Mouse (Mus musculus) limb, embryonic 14.5 days (tissue): ENCODE results near the gene Atrnl1. TPM values are rescaled to one million over a fixed set of nuclear protein-coding genes. Genes with fewer than 3 reads are reported as not detected.

Experiments
- ATAC-seq: fragments of 200-750 bp; cut with Nextera tagmentation; 2 replicates; pipeline ENCODE4 v1.8.0; 2017; ENCODE audit warnings: low read depth, moderate number of reproducible peaks, moderate TSS enrichment; ENCODE audit not compliant: low FRiP score
- DNase-seq: peaks from one replicate; pipeline ENCODE4 v3.0.0-alpha.2; 2015; ENCODE audit warnings: low spot score
- H3K27ac ChIP-seq: fragments of 300-500 bp; sonication (generic); replicated peaks from 2 replicates; pipeline ENCODE4 v1.5.1; 2014; ENCODE audit warnings: low read depth, mild to moderate bottlenecking, low read length, moderate library complexity, mixed read lengths
- H3K27me3 ChIP-seq: fragments of 300-500 bp; sonication (generic); 2 replicates; pipeline ENCODE4 v1.6.1; 2014; ENCODE audit warnings: low read length, mixed read lengths; ENCODE audit not compliant: control insufficient read depth, insufficient read depth
- H3K36me3 ChIP-seq: fragments of 300-500 bp; sonication (generic); 2 replicates; pipeline ENCODE4 v1.6.1; 2014; ENCODE audit warnings: mild to moderate bottlenecking, low read length, moderate library complexity, mixed read lengths; ENCODE audit not compliant: control insufficient read depth, insufficient read depth
- H3K4me1 ChIP-seq: fragments of 300-500 bp; sonication (generic); 2 replicates; pipeline ENCODE4 v1.6.1; 2014; ENCODE audit warnings: antibody characterized with exemption, low read length, mixed read lengths; ENCODE audit not compliant: control insufficient read depth, insufficient read depth
- H3K4me2 ChIP-seq: fragments of 300-500 bp; sonication (generic); replicated peaks from 2 replicates; pipeline ENCODE4 v1.6.1; 2014; ENCODE audit warnings: low read depth, mild to moderate bottlenecking, low read length, moderate library complexity; ENCODE audit not compliant: severe bottlenecking
- H3K4me3 ChIP-seq: fragments of 300-500 bp; sonication (generic); replicated peaks from 2 replicates; pipeline ENCODE4 v1.5.1; 2014; ENCODE audit warnings: low read length
- H3K9ac ChIP-seq: fragments of 300-500 bp; sonication (generic); 2 replicates; pipeline ENCODE4 v1.6.1; 2014; ENCODE audit warnings: mild to moderate bottlenecking, low read depth, low read length, moderate library complexity; ENCODE audit not compliant: severe bottlenecking
- H3K9me3 ChIP-seq: fragments of 300-500 bp; sonication (generic); 2 replicates; pipeline ENCODE4 v1.6.1; 2016; ENCODE audit warnings: low read length; ENCODE audit not compliant: control insufficient read depth
- POLR2A ChIP-seq: fragments of 200-500 bp; IDR thresholded peaks from 2 replicates; pipeline ENCODE4 v1.8.0; 2012; ENCODE audit warnings: inconsistent platforms, mild to moderate bottlenecking, moderate library complexity, borderline replicate concordance; ENCODE audit not compliant: insufficient read depth, insufficient read length; ENCODE audit errors: extremely low read depth
- WGBS: fragments of 180-500 bp; shearing (Covaris S2); extraction: QIAGEN DNeasy Blood & Tissue Kit; methylation state at CpG from one replicate; pipeline ENCODE4 v1.1.7; 2014; 5-methylcytosine and 5-hydroxymethylcytosine counted together
- polyA plus RNA-seq, 2 experiments: library from polyadenylated mRNA; depleted of rRNA in 1 of 2; stranded (reverse) in 1 of 2; unstranded in 1 of 2; fragments of >200 nt; fragmentation: Nextera tagmentation in 1 of 2; extraction: Ambion mirVana in 1 of 2; gene quantifications; 2 replicates each; pipeline versions ENCODE4 v1.2.1 to v1.2.3; 2012 to 2014

Atrnl1 gene
- polyA plus RNA-seq, 2 experiments = 7.7 to 19.9 TPM

GRCm38 (mm10) chr19:57648202-57648943 is 37.5 kb downstream of the Atrnl1 start:
- DNase-seq = no peak
- H3K27ac ChIP-seq = no peak overlapping the region
- H3K4me3 ChIP-seq = no peak overlapping the region
- H3K9ac ChIP-seq = no peak overlapping the region
- H3K9me3 ChIP-seq = 0 out of 2 replicates have a peak, but pooled peaks cover 4% of the 10 kb centered on the region
- H3K4me1 ChIP-seq = no peaks in the 10 kb centered on the region
- H3K36me3 ChIP-seq = peaks cover 12% of the 10 kb centered on the region; the same call in 1 of the 2 replicates
- no peak overlapping the region for H3K4me2 ChIP-seq
- TF ChIP-seq POLR2A = no peak
- 92% methylated on average over 14 of the region's 14 CpGs for WGBS
- no peak for ATAC-seq
- H3K27me3 ChIP-seq = no peaks in the 10 kb centered on the region

DNA sequence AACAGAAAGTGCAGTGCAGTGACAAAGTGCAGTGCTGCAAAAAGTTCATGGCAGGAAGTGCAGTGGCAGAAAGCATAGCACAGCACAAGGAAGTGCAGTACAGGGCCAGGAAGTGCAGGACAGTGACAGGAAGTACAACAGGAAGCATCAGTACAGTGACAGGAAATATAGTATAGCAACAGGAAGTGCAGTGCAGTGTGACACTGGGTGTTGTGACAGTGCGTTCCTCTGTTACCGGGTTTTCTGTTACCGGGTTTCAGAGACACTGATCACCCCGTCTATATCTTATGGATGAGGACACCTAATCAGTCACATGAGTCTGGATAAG is 38.1 kb downstream of the Atrnl1 start:
- no peak for DNase-seq
- Histone ChIP-seq H3K9me3 (0 out of 2 replicates have a peak, but pooled peaks cover 4% of the 10 kb centered on the region), H3K9ac (no peak overlapping the region), H3K27ac (no peak overlapping the region), H3K27me3 (no peaks in the 10 kb centered on the region), H3K4me2 (no peak overlapping the region), H3K36me3 (peaks cover 14% of the 10 kb centered on the region; the same call in 1 of the 2 replicates), H3K4me1 (no peaks in the 10 kb centered on the region), H3K4me3 (no peak overlapping the region)
- WGBS = 95% methylated on average over 4 of the region's 4 CpGs
- TF ChIP-seq POLR2A = no peak
- no peak for ATAC-seq

- no peak for TF ChIP-seq POLR2A
- H3K27ac ChIP-seq = no peak overlapping the region
- 60% methylated on average over 2 of the region's 2 CpGs for WGBS
- DNase-seq (peak; percentile 78), ATAC-seq (no peak)
- no peak overlapping the region for H3K9ac ChIP-seq
- H3K4me1 ChIP-seq = no peaks in the 10 kb centered on the region
- no peaks in the 10 kb centered on the region for H3K27me3 ChIP-seq
- no peak overlapping the region for H3K4me3 ChIP-seq
- H3K9me3 ChIP-seq = no peaks in the 10 kb centered on the region
- no peak overlapping the region for H3K4me2 ChIP-seq
- H3K36me3 ChIP-seq = peaks cover 42% of the 10 kb centered on the region
Measured at GRCm38 (mm10) chr19:57655083-57655482, 44.2 kb downstream of the Atrnl1 start.

GRCm38 (mm10) chr19:57655491-57655890 is 44.7 kb downstream of the Atrnl1 start:
- Histone ChIP-seq H3K27me3 (no peaks in the 10 kb centered on the region), H3K9me3 (no peaks in the 10 kb centered on the region), H3K4me3 (no peak overlapping the region), H3K9ac (no peak overlapping the region), H3K4me2 (no peak overlapping the region), H3K4me1 (no peaks in the 10 kb centered on the region), H3K36me3 (peaks cover 46% of the 10 kb centered on the region), H3K27ac (no peak overlapping the region)
- TF ChIP-seq POLR2A = no peak
- WGBS = 92% methylated on average over 11 of the region's 11 CpGs
- DNase-seq (no peak), ATAC-seq (no peak)

- no peak for ATAC-seq
- no peak for DNase-seq
- no peak for TF ChIP-seq POLR2A
- no peaks in the 10 kb centered on the region for H3K9me3 ChIP-seq
- no peaks in the 10 kb centered on the region for H3K27me3 ChIP-seq
- no peaks in the 10 kb centered on the region for H3K4me1 ChIP-seq
- WGBS = 56% methylated on average over 12 of the region's 12 CpGs
- H3K36me3 ChIP-seq = peaks cover 40% of the 10 kb centered on the region
- H3K27ac ChIP-seq = no peak overlapping the region; the same call in 1 of the 2 replicates
- no peak overlapping the region for H3K9ac ChIP-seq
- no peak overlapping the region for H3K4me2 ChIP-seq
- H3K4me3 ChIP-seq = no peak overlapping the region
Measured at GRCm38 (mm10) chr19:57657426-57658087, 46.7 kb downstream of the Atrnl1 start.
